Mouse (Mus musculus) midbrain, embryonic 16.5 days (tissue): ENCODE data around the gene Bmp7. TPM values are rescaled to one million over a fixed set of nuclear protein-coding genes. Genes with fewer than 3 reads are reported as not detected.

Experiments used
- ATAC-seq: fragments of 200-750 bp; cut with Nextera tagmentation; 2 replicates; pipeline ENCODE4 v1.8.0; 2017; ENCODE audit warnings: moderate TSS enrichment
- H3K27ac ChIP-seq: fragments of 300-500 bp; sonication (generic); 2 replicates; pipeline ENCODE4 v1.5.1; 2014; ENCODE audit warnings: mild to moderate bottlenecking, low read length, mixed read lengths
- H3K27me3 ChIP-seq: fragments of 300-500 bp; sonication (generic); 2 replicates; pipeline ENCODE4 v1.6.1; 2014; ENCODE audit warnings: low read depth, low read length, mixed read lengths; ENCODE audit not compliant: control insufficient read depth, insufficient read depth
- H3K36me3 ChIP-seq: fragments of 300-500 bp; sonication (generic); 2 replicates; pipeline ENCODE4 v1.6.1; 2014; ENCODE audit warnings: mild to moderate bottlenecking, low read length, moderate library complexity, mixed read lengths; ENCODE audit not compliant: control insufficient read depth, insufficient read depth
- H3K4me1 ChIP-seq: fragments of 300-500 bp; sonication (generic); 2 replicates; pipeline ENCODE4 v1.6.1; 2014; ENCODE audit warnings: mild to moderate bottlenecking, low read length, mixed read lengths; ENCODE audit not compliant: control insufficient read depth, insufficient read depth
- H3K4me2 ChIP-seq: fragments of 300-500 bp; sonication (generic); 2 replicates; pipeline ENCODE4 v1.6.1; 2014; ENCODE audit warnings: mild to moderate bottlenecking, low read length, mixed read lengths
- H3K4me3 ChIP-seq: fragments of 300-500 bp; sonication (generic); 2 replicates; pipeline ENCODE4 v1.5.1; 2014; ENCODE audit warnings: low read depth, mild to moderate bottlenecking, low read length, moderate library complexity, mixed read lengths
- H3K9ac ChIP-seq: fragments of 300-500 bp; sonication (generic); 2 replicates; pipeline ENCODE4 v1.6.1; 2014; ENCODE audit warnings: low read depth, low read length, mixed read lengths
- H3K9me3 ChIP-seq: fragments of 300-500 bp; sonication (generic); replicated peaks from 2 replicates; pipeline ENCODE4 v1.6.1; 2014; ENCODE audit warnings: mild to moderate bottlenecking, low read length, mixed read lengths; ENCODE audit not compliant: control insufficient read depth, poor library complexity, severe bottlenecking
- WGBS: fragments of 180-500 bp; shearing (Covaris S2); extraction: QIAGEN DNeasy Blood & Tissue Kit; methylation state at CpG from one replicate; pipeline ENCODE4 v1.1.7; 2014; 5-methylcytosine and 5-hydroxymethylcytosine counted together
- polyA plus RNA-seq: library from polyadenylated mRNA; unstranded; fragments of >200 nt; fragmentation: Nextera tagmentation; extraction: Ambion mirVana; gene quantifications from 2 replicates; pipeline ENCODE4 v1.2.1, GENCODE M21; 2015

Bmp7 gene
- polyA plus RNA-seq, 1 experiment from 2014 or later, result 10.3 TPM

DNA sequence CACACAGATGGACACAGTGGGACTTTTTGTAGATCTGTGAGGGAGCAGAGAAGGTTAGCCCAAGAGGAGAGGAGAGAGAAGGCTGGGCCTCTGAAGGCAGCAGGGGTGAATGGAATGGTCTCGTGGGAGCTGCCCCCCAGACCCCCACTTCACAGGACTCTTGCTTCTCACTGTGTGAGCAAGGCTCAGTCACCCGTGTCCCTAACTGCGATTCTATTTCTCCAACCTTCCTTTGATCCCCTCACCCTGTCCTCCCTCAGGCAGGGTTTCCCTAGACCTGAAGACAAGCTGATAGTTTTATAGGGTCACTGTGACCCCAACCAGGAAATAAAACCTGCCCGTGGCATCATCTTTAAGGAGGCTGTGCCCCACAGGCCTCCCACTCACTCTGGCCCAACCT lies 97.8 kb downstream of the Bmp7 start:
- Histone ChIP-seq H3K9ac (no peak overlapping the region), H3K27ac (no peak overlapping the region), H3K9me3 (no peaks in the 10 kb centered on the region), H3K4me3 (no peak overlapping the region), H3K4me2 (no peak overlapping the region), H3K36me3 (no peaks in the 10 kb centered on the region), H3K4me1 (no peaks in the 10 kb centered on the region), H3K27me3 (no peaks in the 10 kb centered on the region)
- ATAC-seq, result no peak
- 60% methylated on average over 4 of the region's 4 CpGs for WGBS

DNA sequence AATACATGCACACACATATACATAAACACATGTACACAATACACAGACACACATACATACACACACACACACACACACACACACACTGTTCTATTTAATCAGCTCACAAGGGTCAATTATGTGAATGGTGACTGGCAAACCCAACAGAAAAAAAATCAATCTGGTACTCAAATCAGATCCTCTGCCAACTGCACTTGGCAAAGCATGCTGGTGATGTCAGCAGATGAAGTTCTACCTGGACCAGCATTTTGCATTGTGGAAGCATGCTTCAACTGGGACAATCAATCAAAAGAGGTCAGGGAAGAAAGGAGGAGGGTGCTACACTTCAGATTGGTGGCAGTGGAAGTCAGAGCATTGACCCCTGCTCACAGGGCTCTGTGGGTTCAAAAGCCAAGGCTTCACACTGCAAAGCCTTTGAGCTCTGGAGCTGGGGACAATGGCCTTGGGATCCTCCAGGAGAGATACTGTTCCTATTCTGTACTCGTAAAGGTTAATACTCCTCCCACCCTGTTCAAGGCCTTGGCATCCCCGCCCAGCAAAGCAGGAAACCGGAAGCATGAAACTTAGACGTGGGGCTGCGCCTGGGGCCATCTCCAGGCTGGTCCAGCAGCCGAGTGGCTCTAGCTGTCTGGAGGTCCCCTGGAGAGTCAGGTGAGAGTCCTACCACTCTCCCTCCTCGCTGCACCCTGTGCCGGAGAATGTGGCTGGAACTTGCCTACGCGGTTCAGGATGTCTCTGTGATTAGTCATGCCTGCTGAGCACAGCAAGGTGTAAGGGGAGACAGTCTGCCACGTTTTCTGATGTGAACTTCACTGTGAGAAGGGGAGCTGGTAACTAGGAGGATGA lies 99.0 kb downstream of the Bmp7 start:
- Histone ChIP-seq H3K9me3 (no peaks in the 10 kb centered on the region), H3K4me2 (no peak overlapping the region), H3K36me3 (no peaks in the 10 kb centered on the region), H3K27ac (no peak overlapping the region), H3K4me3 (no peak overlapping the region), H3K27me3 (no peaks in the 10 kb centered on the region), H3K4me1 (no peaks in the 10 kb centered on the region), H3K9ac (no peak overlapping the region)
- no peak for ATAC-seq
- WGBS, result 53% methylated on average over 11 of the region's 11 CpGs

- H3K4me3 ChIP-seq, result no peak overlapping the region
- H3K4me1 ChIP-seq, result no peaks in the 10 kb centered on the region
- H3K27ac ChIP-seq, result no peak overlapping the region
- no peak overlapping the region for H3K9ac ChIP-seq
- no peaks in the 10 kb centered on the region for H3K36me3 ChIP-seq
- ATAC-seq, result no peak
- 35% methylated on average over 10 of the region's 10 CpGs for WGBS
- no peaks in the 10 kb centered on the region for H3K9me3 ChIP-seq
- H3K4me2 ChIP-seq, result no peak overlapping the region
- H3K27me3 ChIP-seq, result no peaks in the 10 kb centered on the region
Observed at GRCm38 (mm10) chr2:172839317-172839980, 100.7 kb downstream of the Bmp7 start.

- Histone ChIP-seq H3K4me1 (no peaks in the 10 kb centered on the region), H3K4me3 (no peak overlapping the region), H3K27me3 (no peaks in the 10 kb centered on the region), H3K27ac (no peak overlapping the region), H3K4me2 (no peak overlapping the region), H3K9ac (no peak overlapping the region), H3K9me3 (no peaks in the 10 kb centered on the region), H3K36me3 (no peaks in the 10 kb centered on the region)
- no peak for ATAC-seq
- WGBS, result 93% methylated on average over 6 of the region's 6 CpGs
Observed at GRCm38 (mm10) chr2:172836516-172836915, 103.6 kb downstream of the Bmp7 start.

GRCm38 (mm10) chr2:172833196-172833595 lies 106.9 kb downstream of the Bmp7 start:
- no peak for ATAC-seq
- Histone ChIP-seq H3K4me3 (no peak overlapping the region), H3K9ac (no peak overlapping the region), H3K4me2 (no peak overlapping the region), H3K36me3 (no peaks in the 10 kb centered on the region), H3K9me3 (no peaks in the 10 kb centered on the region), H3K4me1 (no peaks in the 10 kb centered on the region), H3K27me3 (no peaks in the 10 kb centered on the region), H3K27ac (no peak overlapping the region)
- WGBS, result 40% methylated on average over 2 of the region's 2 CpGs

GRCm38 (mm10) chr2:172831762-172832161 lies 108.4 kb downstream of the Bmp7 start:
- 23% methylated on average over 5 of the region's 5 CpGs for WGBS
- Histone ChIP-seq H3K36me3 (no peaks in the 10 kb centered on the region), H3K27ac (no peak overlapping the region), H3K4me1 (no peaks in the 10 kb centered on the region), H3K9me3 (no peaks in the 10 kb centered on the region), H3K4me2 (no peak overlapping the region), H3K4me3 (no peak overlapping the region), H3K27me3 (no peaks in the 10 kb centered on the region), H3K9ac (no peak overlapping the region)
- peak; percentile 53 for ATAC-seq

DNA sequence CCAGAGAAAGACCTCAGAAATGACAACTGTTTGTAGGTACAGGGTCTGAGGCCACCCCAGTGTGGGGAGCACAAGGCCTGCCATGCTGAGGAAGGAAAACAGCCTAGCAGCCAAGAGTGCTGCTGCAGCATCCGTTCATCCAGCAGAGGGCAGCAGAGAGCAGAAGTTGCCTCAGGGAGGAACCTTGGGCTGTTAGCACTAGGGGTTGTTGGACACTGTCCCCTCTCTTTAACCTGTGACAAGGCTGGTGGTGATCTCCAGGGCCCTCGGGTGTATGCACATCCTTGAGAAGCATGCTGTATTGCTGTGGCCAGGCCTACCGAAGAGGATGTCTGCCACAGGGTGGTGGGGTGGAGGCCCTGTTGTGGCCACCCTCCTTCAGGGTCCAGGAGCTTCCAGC lies 109.0 kb downstream of the Bmp7 start:
- H3K36me3 ChIP-seq, result no peaks in the 10 kb centered on the region
- H3K9me3 ChIP-seq, result no peaks in the 10 kb centered on the region
- no peak overlapping the region for H3K9ac ChIP-seq
- no peaks in the 10 kb centered on the region; the same call in 1 of the 2 replicates for H3K27me3 ChIP-seq
- no peak overlapping the region for H3K27ac ChIP-seq
- no peaks in the 10 kb centered on the region for H3K4me1 ChIP-seq
- WGBS, result 19% methylated on average over 3 of the region's 3 CpGs
- ATAC-seq, result peak; percentile 56
- no peak overlapping the region for H3K4me2 ChIP-seq
- no peak overlapping the region for H3K4me3 ChIP-seq

DNA sequence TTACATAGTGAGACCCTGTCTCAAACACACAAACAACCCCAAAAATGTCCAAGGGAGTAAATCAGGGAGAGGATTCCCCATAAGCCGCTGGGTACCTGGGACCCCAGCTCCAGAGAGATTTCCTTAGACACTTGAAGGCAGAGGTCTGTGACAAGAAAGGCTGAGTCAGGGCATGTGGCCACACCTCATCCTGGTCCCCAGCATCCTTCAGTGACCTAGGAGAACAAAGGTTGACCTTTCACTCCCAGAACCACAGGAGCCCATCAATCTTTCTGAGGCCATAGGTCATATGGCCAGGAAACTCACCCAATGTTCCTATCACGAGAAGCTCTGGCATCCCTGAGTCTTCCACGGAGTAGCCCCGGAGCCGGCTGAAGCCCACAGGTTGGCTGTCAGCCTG lies 111.9 kb downstream of the Bmp7 start:
- H3K9ac ChIP-seq, result no peak overlapping the region
- ATAC-seq, result no peak
- 60% methylated on average over 5 of the region's 5 CpGs for WGBS

DNA sequence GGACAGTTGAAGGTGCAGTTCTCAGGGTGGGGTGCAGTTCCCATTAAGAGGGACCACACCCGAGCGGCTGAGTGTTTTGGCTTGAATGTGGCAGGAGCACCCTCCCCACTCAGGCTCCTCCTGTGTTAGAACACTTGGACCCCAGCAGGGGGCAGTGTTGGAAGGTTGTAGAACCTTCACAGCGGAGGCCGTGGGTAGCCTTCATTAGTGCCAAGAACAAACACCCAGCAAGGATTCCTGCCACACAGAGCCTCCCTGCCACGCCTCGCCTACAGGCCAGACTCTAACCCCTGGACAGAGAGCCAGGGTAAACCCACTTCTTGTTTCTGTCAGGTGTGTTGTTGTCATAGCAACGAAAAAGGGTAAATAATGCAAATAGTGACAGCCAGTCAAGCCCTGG lies 112.6 kb downstream of the Bmp7 start:
- Histone ChIP-seq H3K9ac (no peak overlapping the region), H3K4me1 (peaks cover 8% of the 10 kb centered on the region; the same call in 1 of the 2 replicates), H3K27me3 (peaks cover 8% of the 10 kb centered on the region), H3K9me3 (no peaks in the 10 kb centered on the region), H3K27ac (no peak overlapping the region), H3K36me3 (no peaks in the 10 kb centered on the region), H3K4me3 (no peak overlapping the region), H3K4me2 (no peak overlapping the region)
- ATAC-seq, result no peak
- 60% methylated on average over 7 of the region's 7 CpGs for WGBS

More for the DNA sequence above, 111.9 kb downstream of the Bmp7 start:
- Histone ChIP-seq H3K36me3 (no peaks in the 10 kb centered on the region), H3K4me3 (no peak overlapping the region), H3K27me3 (peaks cover 6% of the 10 kb centered on the region), H3K27ac (no peak overlapping the region), H3K4me2 (no peak overlapping the region), H3K9me3 (no peaks in the 10 kb centered on the region), H3K4me1 (peaks cover 8% of the 10 kb centered on the region; the same call in 1 of the 2 replicates)
